Mouse (Mus musculus) liver, adult 2 months (tissue): ENCODE data around the gene Lrrc1.

Source experiments
- CTCF ChIP-seq: fragments of 200-500 bp; IDR thresholded peaks from 2 replicates; pipeline ENCODE4 v1.5.1; 2011; ENCODE audit warnings: low read depth, low read length, control low read depth
- POLR2A ChIP-seq: fragments of 200-500 bp; IDR thresholded peaks from 2 replicates; pipeline ENCODE4 v1.6.1; 2011; ENCODE audit warnings: low read length, control low read depth; ENCODE audit not compliant: insufficient read depth; ENCODE audit errors: extremely low read depth

DNA sequence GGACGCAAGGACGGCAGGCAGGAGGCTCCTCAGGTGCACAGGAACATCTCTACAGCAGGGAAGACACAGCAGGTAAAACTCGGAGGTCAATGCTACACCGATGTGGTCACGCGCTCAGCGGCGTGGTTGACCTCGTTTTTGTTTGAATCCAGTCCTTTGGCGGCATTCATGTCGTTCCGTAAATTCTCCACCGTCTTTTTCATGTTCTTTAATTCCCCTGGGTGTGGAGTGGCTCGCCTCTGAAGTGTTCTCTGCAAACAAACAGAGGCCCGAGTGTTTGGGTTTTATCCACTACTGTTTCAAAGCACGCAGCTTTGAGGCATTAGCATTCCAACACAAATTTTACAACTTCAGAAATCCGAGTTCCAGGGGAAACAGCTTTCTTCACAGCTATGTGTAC is 112.6 kb downstream of the Lrrc1 start:
- TF ChIP-seq CTCF (no peak), POLR2A (no peak)
